Mouse (Mus musculus) Patski (cell line): ENCODE data around the gene Gm43552. TPM values are rescaled to one million over a fixed set of nuclear protein-coding genes. Genes with fewer than 3 reads are reported as not detected.

Source experiments
- ATAC-seq: fragments of 100-300 bp; one replicate; pipeline ENCODE4 v1.8.0; 2021
- CTCF ChIA-PET: fragments of 350-600 bp; sonication (Branson Sonifier 250); formaldehyde crosslinking; loops from one replicate; lab custom pipeline; 2022; ENCODE audit warnings: inconsistent platforms; lab: Charles Lee
- POLR2A ChIA-PET: fragments of 350-600 bp; sonication (Branson Sonifier 250); formaldehyde crosslinking; loops from one replicate; lab custom pipeline; 2022; ENCODE audit warnings: antibody characterized with exemption, inconsistent platforms; lab: Charles Lee
- DNase-seq: peaks from one replicate; pipeline ENCODE4 v3.0.0-alpha.2; 2011; ENCODE audit warnings: low read depth, low spot score
- H3K27me3 ChIP-seq: fragments of 371-371 bp; one replicate; pipeline ENCODE4 v1.5.1; 2021
- CTCF ChIP-seq: fragments of 100-300 bp; IDR thresholded peaks from one replicate; pipeline ENCODE4 v1.5.1; 2021
- in situ Hi-C: fragments of 300-500 bp; cut with MboI; formaldehyde crosslinking; loops from 3 replicates; pipeline ENCODE4 v1.11.1; 2018; ENCODE audit warnings: low pct_unique_long_range_greater_than_20kb, mixed read lengths
- polyA plus RNA-seq: library from polyadenylated mRNA; unstranded; gene quantifications from one replicate; pipeline ENCODE4 v1.2.3, GENCODE M21; 2021

Gene Gm43552
- polyA plus RNA-seq, 1 experiment from 2014 or later, result not detected

GRCm38 (mm10) chr5:65454771-65455170 lies 37.9 kb downstream of the Gm43552 start:
- no peak for TF ChIP-seq CTCF
- in situ Hi-C loops, result no loop called here
- DNase-seq (no peak), ATAC-seq (peak; percentile 59)
- ChIA-PET CTCF (interaction anchor here (0.9 to 1.3 kb wide), 2 partner anchors 12 to 18 kb away, joined by 3 read pairs; no protein-coding TSS in a partner anchor), POLR2A (interaction anchor here (0.6 kb wide), 1 partner anchor 55 kb away, joined by 4 read pairs; no protein-coding TSS in a partner anchor)
- H3K27me3 ChIP-seq, result no peaks in the 10 kb centered on the region

DNA sequence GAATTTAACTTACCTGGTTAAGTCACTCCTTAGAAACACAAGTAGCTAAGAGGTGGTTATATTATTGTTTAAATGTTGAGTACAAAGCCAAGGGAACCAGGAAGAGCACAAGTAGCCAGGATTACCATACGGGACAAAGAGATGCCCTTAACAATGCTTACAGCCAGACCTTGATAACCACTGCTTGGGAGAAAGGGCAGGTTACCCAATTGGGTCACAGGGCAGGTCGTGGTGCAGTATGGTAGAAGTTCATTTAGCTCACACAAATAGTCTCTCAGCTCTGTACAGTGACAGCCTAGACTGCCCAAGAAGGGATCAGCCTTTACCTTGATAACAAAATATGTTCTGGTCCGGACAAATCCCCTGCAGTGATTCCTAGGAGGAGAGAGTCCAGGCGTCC lies 43.7 kb downstream of the Gm43552 start:
- in situ Hi-C loops, result no loop called here
- no peaks in the 10 kb centered on the region for H3K27me3 ChIP-seq
- no peak for DNase-seq
- ATAC-seq, result no peak
- no peak for TF ChIP-seq CTCF
- CTCF ChIA-PET, result interaction anchor here (1.5 kb wide), 1 partner anchor 18 kb away, joined by 4 read pairs; no protein-coding TSS in a partner anchor
- POLR2A ChIA-PET, result interaction anchor here (1.0 kb wide), 1 partner anchor 24 kb away, joined by 4 read pairs; no protein-coding TSS in a partner anchor

- ATAC-seq, result no peak
- TF ChIP-seq CTCF, result no peak
- ChIA-PET POLR2A (no interaction called here), CTCF (interaction anchor here (0.7 to 1.5 kb wide), 3 partner anchors 10 to 22 kb away, joined by 3 to 4 read pairs (median 3); no protein-coding TSS in a partner anchor)
- in situ Hi-C loops, result no loop called here
- no peaks in the 10 kb centered on the region for H3K27me3 ChIP-seq
- DNase-seq, result no peak
Measured at GRCm38 (mm10) chr5:65447826-65448225, 44.8 kb downstream of the Gm43552 start.

GRCm38 (mm10) chr5:65446756-65447155 lies 45.9 kb downstream of the Gm43552 start:
- ATAC-seq, result no peak
- ChIA-PET CTCF (interaction anchor here (1.0 to 2.5 kb wide), 3 partner anchors 11 to 24 kb away, joined by 3 to 9 read pairs (median 3); no protein-coding TSS in a partner anchor), POLR2A (interaction anchor here (0.6 kb wide), 1 partner anchor 11 kb away, joined by 3 read pairs; no protein-coding TSS in a partner anchor)
- TF ChIP-seq CTCF, result no peak
- DNase-seq, result no peak
- no peaks in the 10 kb centered on the region for H3K27me3 ChIP-seq
- in situ Hi-C loops, result no loop called here

GRCm38 (mm10) chr5:65444981-65445380 lies 47.7 kb downstream of the Gm43552 start:
- ChIA-PET CTCF (interaction anchor here (1.6 to 2.5 kb wide), 2 partner anchors 12 to 13 kb away, joined by 4 to 9 read pairs; no protein-coding TSS in a partner anchor), POLR2A (interaction anchor here (1.2 kb wide), 1 partner anchor 12 kb away, joined by 3 read pairs; no protein-coding TSS in a partner anchor)
- no peak for DNase-seq
- in situ Hi-C loops, result no loop called here
- TF ChIP-seq CTCF, result no peak
- H3K27me3 ChIP-seq, result no peaks in the 10 kb centered on the region
- ATAC-seq, result no peak

DNA sequence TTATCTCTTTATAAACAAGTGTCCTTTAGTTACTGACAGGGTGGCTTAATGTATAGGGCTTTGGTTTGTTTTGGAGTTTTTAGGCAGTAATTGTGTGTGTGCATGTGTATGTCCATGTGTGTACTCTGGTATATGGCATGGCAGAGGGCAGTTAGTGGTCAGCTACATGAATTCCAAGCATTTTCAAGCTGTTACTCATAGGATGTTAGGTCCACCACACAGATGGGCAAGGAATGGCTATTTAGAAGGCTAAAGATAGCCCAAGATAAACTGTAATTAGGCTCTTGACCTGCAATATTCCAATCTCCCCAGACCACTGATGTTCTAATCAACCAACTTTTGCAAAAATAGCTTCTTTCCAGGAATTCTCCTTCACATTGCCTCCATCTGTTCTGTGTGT lies 54.6 kb downstream of the Gm43552 start:
- in situ Hi-C loops, result no loop called here
- CTCF ChIA-PET, result interaction anchor here (2.5 kb wide), 1 partner anchor 23 kb away, joined by 8 read pairs; no protein-coding TSS in a partner anchor
- TF ChIP-seq CTCF, result no peak
- peak; percentile 37 for ATAC-seq
- POLR2A ChIA-PET, result interaction anchor here (1.0 kb wide), 1 partner anchor 39 kb away, joined by 3 read pairs; no protein-coding TSS in a partner anchor
- no peak for DNase-seq
- H3K27me3 ChIP-seq, result no peaks in the 10 kb centered on the region

DNA sequence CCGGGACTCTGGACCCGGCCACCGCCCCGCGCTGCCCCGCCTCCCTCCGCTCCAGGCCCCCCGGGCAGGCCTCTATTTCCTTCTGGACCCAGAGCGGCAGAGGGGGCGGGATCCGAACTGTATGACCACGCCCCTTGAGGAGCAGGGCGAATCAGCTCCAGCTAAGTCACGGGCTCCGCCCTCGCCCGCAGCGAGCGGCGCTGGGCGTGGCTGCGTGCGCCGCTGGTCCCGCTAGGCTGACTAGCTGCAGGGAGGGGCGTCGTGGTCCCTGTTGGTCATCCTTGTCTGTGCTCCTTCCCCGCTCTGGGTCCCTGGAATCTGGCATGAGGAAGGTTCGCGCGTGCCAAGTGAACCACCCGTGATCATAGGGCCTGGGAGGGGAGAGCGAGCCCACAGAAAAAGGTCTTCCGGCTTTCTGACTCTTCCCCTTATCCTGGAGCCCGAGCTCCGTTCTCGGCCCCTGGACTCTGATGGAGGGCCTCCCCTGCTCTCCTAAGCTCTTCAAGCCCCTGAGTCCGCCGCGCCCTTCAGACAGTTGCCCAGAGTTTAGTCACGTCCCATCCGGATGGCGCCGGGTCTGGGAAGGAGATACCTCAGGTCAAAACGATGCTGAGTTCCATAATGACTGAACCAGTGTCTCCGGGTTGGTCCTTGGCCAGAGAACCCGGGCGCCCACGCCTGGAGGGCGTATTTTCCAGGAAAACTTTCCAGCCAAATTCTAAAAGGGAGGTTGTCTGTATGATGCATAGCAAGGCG lies 56.6 kb downstream of the Gm43552 start, which contains the start of gene Ugdh:
Ugdh (minus strand) TSS at position 144 of the 756 bp plus-strand sequence.
- no peak for TF ChIP-seq CTCF
- no peaks in the 10 kb centered on the region for H3K27me3 ChIP-seq
- ATAC-seq (peak; percentile 95), DNase-seq (peak; percentile 92)
- in situ Hi-C loops, result no loop called here
- ChIA-PET CTCF (interaction anchor here (0.6 kb wide), 1 partner anchor 18 kb away, joined by 3 read pairs; no protein-coding TSS in a partner anchor), POLR2A (interaction anchor here (1.1 to 2.2 kb wide), 3 partner anchors 10 to 260 kb away, joined by 4 to 7 read pairs (median 4); no protein-coding TSS in a partner anchor)

DNA sequence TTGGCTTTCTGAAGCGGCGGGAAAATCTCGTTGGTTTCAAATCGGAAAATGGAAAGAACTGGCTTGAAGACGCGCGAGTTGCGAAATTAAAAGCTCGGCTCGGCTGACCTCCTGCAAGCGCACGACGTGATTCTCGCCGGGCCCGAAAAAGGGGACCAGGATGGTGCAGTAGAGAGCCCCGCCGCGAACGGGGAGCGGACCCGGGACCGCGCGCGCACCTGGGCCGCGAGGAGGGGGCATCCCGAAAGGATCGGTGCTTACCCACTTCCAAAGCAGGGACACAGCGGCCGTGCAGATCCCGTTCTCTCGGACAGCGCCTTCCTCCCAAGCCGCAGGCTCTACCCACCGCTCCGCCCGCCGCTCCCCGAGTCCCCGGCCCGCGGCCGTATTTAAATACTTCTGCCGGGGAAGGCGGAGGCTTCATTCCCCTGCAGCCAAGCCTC lies 57.2 kb downstream of the Gm43552 start:
- TF ChIP-seq CTCF, result no peak
- ChIA-PET CTCF (no interaction called here), POLR2A (interaction anchor here (0.6 to 2.2 kb wide), 4 partner anchors 10 to 276 kb away, joined by 3 to 7 read pairs (median 4); no protein-coding TSS in a partner anchor)
- no peaks in the 10 kb centered on the region for H3K27me3 ChIP-seq
- peak; percentile 4 for ATAC-seq
- DNase-seq, result no peak
- in situ Hi-C loops, result no loop called here

GRCm38 (mm10) chr5:65434471-65435362 lies 57.9 kb downstream of the Gm43552 start:
- POLR2A ChIA-PET, result interaction anchor here (0.6 to 2.2 kb wide), 6 partner anchors 9 to 275 kb away, joined by 3 to 8 read pairs (median 6); no protein-coding TSS in a partner anchor
- no peak for TF ChIP-seq CTCF
- no peaks in the 10 kb centered on the region for H3K27me3 ChIP-seq
- DNase-seq (no peak), ATAC-seq (no peak)
- in situ Hi-C loops, result no loop called here
- CTCF ChIA-PET, result interaction anchor here (1.4 to 2.1 kb wide), 3 partner anchors 8 to 101 kb away, joined by 4 read pairs; no protein-coding TSS in a partner anchor
